Mouse (Mus musculus) cerebellum, postnatal 25 days (tissue): ENCODE data around the gene Tor2a.

ENCODE experiments used
- DNase-seq, 2 experiments: peaks; one replicate each; pipeline ENCODE4 v3.0.0; 2021; ENCODE audit warnings: mixed read lengths in 2 of 2

Tor2a gene

GRCm38 (mm10) chr2:32757056-32757845 is at the start of gene Tor2a:
Gene Tor2a, plus strand, starts transcription at chr2:32757234.
- DNase-seq, result peak; percentile 94 to 97

GRCm38 (mm10) chr2:32708643-32709042 is 48.4 kb upstream of the Tor2a start:
- DNase-seq, result peak; percentile 44 to 70

- DNase-seq, result peak in 1 of 2 experiments; percentile 36
Observed at GRCm38 (mm10) chr2:32709521-32710137, 47.4 kb upstream of the Tor2a start.

GRCm38 (mm10) chr2:32710425-32710824 is 46.6 kb upstream of the Tor2a start:
- no peak for DNase-seq

GRCm38 (mm10) chr2:32711301-32712056 is 45.6 kb upstream of the Tor2a start:
- no peak for DNase-seq

GRCm38 (mm10) chr2:32712108-32712551 is 44.9 kb upstream of the Tor2a start:
- peak in 1 of 2 experiments; percentile 68 for DNase-seq

- peak in 1 of 2 experiments; percentile 97 for DNase-seq
Observed at GRCm38 (mm10) chr2:32712586-32712933, 44.5 kb upstream of the Tor2a start.

- DNase-seq, result peak; percentile 96 to 98
Observed at GRCm38 (mm10) chr2:32712934-32713817, 43.9 kb upstream of the Tor2a start, which contains the start of gene Cdk9. Gene Cdk9, minus strand, starts transcription at chr2:32713076.

GRCm38 (mm10) chr2:32714117-32714986 is 42.7 kb upstream of the Tor2a start:
- DNase-seq, result no peak

- DNase-seq, result no peak
Observed at GRCm38 (mm10) chr2:32714987-32715425, 42.0 kb upstream of the Tor2a start.

GRCm38 (mm10) chr2:32718761-32719160 is 38.3 kb upstream of the Tor2a start:
- no peak for DNase-seq

- no peak for DNase-seq
Observed at GRCm38 (mm10) chr2:32720053-32720452, 37.0 kb upstream of the Tor2a start.

- DNase-seq, result no peak
Observed at GRCm38 (mm10) chr2:32720681-32721229, 36.3 kb upstream of the Tor2a start, which contains the start of gene Sh2d3c. Gene Sh2d3c, plus strand, starts transcription at chr2:32721055.

GRCm38 (mm10) chr2:32722046-32722445 is 35.0 kb upstream of the Tor2a start:
- DNase-seq, result no peak

GRCm38 (mm10) chr2:32722581-32722980 is 34.5 kb upstream of the Tor2a start:
- no peak for DNase-seq

GRCm38 (mm10) chr2:32724149-32724548 is 32.9 kb upstream of the Tor2a start:
- DNase-seq, result no peak

- no peak for DNase-seq
Observed at GRCm38 (mm10) chr2:32724832-32725790, 31.9 kb upstream of the Tor2a start.

GRCm38 (mm10) chr2:32727435-32727834 is 29.6 kb upstream of the Tor2a start:
- DNase-seq, result peak; percentile 83 to 86

GRCm38 (mm10) chr2:32728463-32728862 is 28.6 kb upstream of the Tor2a start:
- DNase-seq, result no peak

GRCm38 (mm10) chr2:32729547-32729946 is 27.5 kb upstream of the Tor2a start:
- DNase-seq, result no peak
